Mouse (Mus musculus) small intestine, adult 2 months (tissue): ENCODE data around the gene Kcng1.

Source experiments
- CTCF ChIP-seq: fragments of 200-500 bp; IDR thresholded peaks from 2 replicates; pipeline ENCODE4 v1.5.1; 2012; ENCODE audit warnings: low read depth, mild to moderate bottlenecking, control low read depth, inconsistent platforms, low read length, moderate library complexity, mixed read lengths; ENCODE audit not compliant: insufficient replicate concordance, insufficient read length; ENCODE audit errors: extremely low read depth
- POLR2A ChIP-seq: fragments of 200-500 bp; IDR thresholded peaks from 2 replicates; pipeline ENCODE4 v1.6.1; 2012; ENCODE audit warnings: low read depth, mild to moderate bottlenecking, control low read depth, inconsistent platforms, low read length, moderate library complexity

GRCm38 (mm10) chr2:168268033-168268432, 13.5 kb downstream of the Kcng1 start:
- TF ChIP-seq CTCF (peak; percentile 28; the same call in 1 of the 2 replicates), POLR2A (no peak)
